Mouse (Mus musculus) C2C12 (cell line): ENCODE results near the gene Casz1.

ENCODE experiments used
- CTCF ChIP-seq: IDR thresholded peaks from one replicate; pipeline ENCODE4 v1.5.1; 2011; ENCODE audit not compliant: control insufficient read depth, insufficient read depth, insufficient read length
- MYOD1 ChIP-seq: IDR thresholded peaks from one replicate; pipeline ENCODE4 v1.6.1; 2011; ENCODE audit warnings: low read depth; ENCODE audit not compliant: control insufficient read depth, insufficient read length
- MYOG ChIP-seq: IDR thresholded peaks from one replicate; pipeline ENCODE4 v1.6.1; 2011; ENCODE audit not compliant: control insufficient read depth, insufficient read length; ENCODE audit errors: extremely low read depth

- no peak for TF ChIP-seq MYOG
- no peak for TF ChIP-seq CTCF
- TF ChIP-seq MYOD1, result no peak
Observed at GRCm38 (mm10) chr4:148803636-148804035, 593 bp upstream of the Casz1 start.
